Mouse (Mus musculus): Measurements from ENCODE around the gene Pus10.
A peak's percentile ranks its signal among the peaks of the same experiment; 100 is the strongest.

Gene Pus10

GRCm38 (mm10) chr11:23695847-23696246, 30.4 kb downstream of the Pus10 start:
- no peak for DNase-seq (ENCODE audit: low spot score in 2 of 2)

GRCm38 (mm10) chr11:23698526-23698925, 33.1 kb downstream of the Pus10 start:
- no peak for DNase-seq (ENCODE audit: low spot score in 2 of 2)

- DNase-seq (ENCODE audit: low spot score in 2 of 2) = no peak
Measured at GRCm38 (mm10) chr11:23699414-23700095, 34.1 kb downstream of the Pus10 start.

DNA sequence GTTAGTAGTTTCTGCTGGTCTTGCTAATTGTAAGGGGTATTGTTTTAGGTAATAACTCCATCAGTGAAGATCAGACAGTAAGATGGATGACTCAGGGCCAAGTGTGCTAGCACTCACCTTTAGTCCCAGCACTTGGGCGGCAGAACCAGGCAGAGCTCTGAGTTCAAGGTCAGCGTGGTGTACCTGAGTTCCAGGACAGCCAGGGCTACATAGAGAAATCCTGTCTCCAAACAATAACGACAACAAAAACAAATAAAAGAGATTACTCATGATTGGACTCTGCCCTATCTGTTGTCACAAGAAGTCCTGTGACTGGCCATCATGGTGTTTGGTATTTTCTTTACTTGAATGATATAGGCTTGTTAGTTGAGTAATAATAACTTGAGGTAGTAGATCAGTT, 36.4 kb downstream of the Pus10 start:
- DNase-seq (ENCODE audit: low spot score in 2 of 2) = no peak

GRCm38 (mm10) chr11:23704604-23705294, 39.3 kb downstream of the Pus10 start:
- no peak for DNase-seq (ENCODE audit: low spot score in 2 of 2)

DNA sequence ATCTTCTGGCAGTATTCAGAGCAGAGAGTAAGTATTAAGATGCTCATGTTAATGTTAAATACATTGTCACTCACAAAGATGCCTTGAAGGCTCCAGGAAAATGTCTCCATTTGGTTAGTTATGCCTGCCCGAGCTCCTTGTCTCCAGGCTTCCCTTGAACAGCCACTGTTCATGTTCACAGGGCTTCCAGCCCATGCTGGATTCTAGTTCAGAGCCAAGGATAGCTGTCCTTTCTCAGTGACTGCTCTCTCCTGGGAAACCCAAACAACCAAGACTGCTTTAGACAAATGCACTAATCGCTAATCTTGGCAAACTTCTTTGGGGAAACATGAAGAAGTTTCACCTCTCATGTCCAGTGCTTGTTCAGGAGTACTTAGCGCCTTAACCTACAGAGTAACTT, 46.8 kb downstream of the Pus10 start:
- no peak for DNase-seq (ENCODE audit: low spot score in 2 of 2)

GRCm38 (mm10) chr11:23718856-23719255, 53.4 kb downstream of the Pus10 start:
- no peak for DNase-seq (ENCODE audit: low spot score in 2 of 2)

- no peak for DNase-seq (ENCODE audit: low spot score in 2 of 2)
Measured at GRCm38 (mm10) chr11:23719825-23720224, 54.4 kb downstream of the Pus10 start.

DNA sequence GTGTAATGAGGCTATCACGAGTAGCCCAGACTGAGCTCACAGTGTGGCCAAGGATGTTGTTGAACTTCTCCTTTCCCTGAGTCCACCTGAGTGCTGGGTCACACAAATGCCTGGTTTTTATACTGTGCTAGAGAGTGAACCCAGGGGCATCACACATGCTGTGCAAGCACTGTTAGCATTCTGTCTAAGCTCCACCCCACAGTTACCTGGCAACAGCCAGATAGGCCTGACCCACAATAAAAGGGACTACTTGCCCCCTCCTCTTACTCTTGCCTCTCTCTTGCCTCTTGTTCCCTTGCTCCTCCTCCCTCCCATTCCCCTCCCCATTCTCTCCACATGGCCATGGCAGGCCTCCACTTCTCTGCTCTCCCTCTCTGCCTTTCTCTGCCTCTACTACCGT, 56.9 kb downstream of the Pus10 start:
- no peak for DNase-seq (ENCODE audit: low spot score in 2 of 2)

DNA sequence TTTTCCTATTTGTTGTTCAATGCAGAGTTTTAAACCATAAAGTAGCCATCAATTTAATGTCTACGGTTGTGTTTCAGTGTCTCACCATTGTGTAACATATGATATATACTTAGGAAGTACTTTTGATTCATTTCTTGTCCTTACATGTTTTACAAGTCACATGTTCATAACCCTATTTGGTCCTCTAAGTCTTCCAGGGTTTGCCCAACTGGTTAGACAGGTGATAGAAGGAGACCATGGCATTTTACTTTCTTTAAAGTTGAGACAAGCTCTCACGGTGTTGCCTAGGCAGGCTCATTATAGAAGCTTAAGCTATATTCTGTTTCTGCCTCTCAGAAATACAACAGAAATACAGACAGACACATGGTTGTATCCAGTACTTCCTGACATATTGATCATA, 60.4 kb downstream of the Pus10 start:
- no peak for DNase-seq (ENCODE audit: low spot score in 2 of 2)

- no peak for DNase-seq (ENCODE audit: low spot score in 2 of 2)
Measured at GRCm38 (mm10) chr11:23726441-23726840, 61.0 kb downstream of the Pus10 start.

DNA sequence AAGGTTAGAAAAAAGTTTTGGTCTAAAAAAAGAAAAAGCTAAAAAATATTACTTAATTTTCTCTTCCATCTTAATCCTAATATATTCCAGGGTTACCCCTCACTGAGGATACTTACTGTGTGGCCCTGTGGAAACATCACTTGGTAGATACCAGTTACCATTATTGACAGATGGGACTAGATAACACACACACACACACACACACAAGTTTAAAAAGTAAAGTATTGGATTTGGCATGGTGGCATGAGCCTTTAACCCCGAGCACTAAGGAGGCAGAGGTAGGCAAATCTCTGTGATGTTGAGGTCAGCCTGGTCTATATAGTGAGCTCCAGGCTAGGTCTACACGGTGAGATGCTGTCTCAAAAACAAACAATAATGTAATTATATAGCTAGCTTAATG, 62.7 kb downstream of the Pus10 start:
- no peak for DNase-seq (ENCODE audit: low spot score in 2 of 2)

DNA sequence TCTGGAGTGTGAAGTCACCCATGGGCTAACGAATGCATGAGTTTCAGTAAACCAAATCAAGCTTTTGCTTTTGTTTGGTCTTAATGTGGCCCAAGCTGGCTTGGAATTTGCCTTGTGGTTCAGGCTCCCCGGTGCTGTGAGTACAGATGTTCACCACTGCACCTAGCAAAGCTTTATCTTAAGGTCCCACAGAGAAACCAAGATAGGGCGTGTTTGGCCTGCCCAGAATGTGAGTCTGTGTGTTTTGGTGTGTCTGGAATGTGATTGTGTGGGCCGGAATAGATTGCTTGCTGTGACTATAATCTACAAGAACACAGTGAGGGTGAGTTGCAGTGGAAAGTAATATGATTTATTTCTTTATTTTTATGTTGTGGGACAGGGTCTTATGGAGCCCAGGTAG, 64.6 kb downstream of the Pus10 start:
- no peak for DNase-seq (ENCODE audit: low spot score in 2 of 2)

GRCm38 (mm10) chr11:23732840-23733239, 67.4 kb downstream of the Pus10 start:
- no peak for DNase-seq (ENCODE audit: low spot score in 2 of 2)

DNA sequence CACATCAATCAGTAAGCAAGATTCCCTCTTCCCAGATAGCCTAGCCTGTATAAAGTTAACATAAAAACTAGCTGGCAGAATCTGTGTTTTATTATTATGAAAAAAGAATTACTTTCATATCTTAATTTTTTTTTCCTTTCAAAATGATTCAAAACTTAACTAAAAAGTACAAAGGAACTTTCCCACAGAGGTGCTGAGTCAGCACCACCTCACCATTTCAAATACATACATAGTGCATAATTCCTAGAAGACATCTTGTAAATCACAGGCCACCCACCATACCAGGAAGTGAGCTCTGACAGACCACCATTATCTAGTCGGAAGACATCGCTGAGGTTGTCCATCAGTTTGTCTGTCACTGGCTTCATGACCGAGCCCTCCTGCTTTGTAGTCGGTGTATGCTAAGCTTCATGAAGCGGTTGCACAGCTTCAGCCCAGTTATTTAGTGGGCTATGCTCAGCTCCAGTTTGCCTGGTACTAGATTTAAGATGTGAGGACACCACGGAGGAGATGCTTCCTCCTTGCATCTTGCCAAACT, 69.3 kb downstream of the Pus10 start:
- no peak for DNase-seq (ENCODE audit: low spot score in 2 of 2)

DNA sequence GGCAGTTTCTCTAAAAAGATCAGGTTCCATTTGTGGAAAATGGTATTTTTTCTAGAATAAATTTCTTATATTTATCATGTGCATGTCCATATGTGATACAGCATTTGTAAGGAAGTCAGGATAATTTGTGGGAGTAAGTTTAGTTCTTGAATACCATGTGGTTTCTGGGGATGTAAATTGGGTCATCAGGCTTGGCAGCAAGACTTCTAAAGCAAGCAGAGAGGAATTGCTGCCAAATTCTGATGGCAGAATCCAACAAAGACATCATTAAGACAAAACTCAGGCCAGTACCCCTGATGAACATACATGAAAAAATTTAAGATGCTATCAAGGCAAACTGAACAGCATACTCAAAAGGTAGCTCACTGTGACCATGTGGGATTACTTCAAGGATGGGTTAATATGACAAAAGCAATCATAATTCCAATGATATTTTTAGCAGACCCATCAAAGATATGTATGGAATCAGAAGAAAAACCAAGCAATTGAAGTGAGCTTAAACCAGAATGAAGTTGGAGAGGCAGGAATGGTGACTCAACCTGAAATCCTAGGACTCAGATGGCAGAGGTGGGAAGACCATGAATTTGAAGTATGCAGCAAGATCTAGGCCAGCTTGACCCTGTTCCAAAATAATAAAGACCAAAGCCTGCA, 70.5 kb downstream of the Pus10 start:
- peak in 1 of 2 experiments; percentile 9 for DNase-seq (ENCODE audit: low spot score in 2 of 2)

- DNase-seq (ENCODE audit: low spot score in 2 of 2) = no peak
Measured at GRCm38 (mm10) chr11:23740895-23741294, 75.4 kb downstream of the Pus10 start.

DNA sequence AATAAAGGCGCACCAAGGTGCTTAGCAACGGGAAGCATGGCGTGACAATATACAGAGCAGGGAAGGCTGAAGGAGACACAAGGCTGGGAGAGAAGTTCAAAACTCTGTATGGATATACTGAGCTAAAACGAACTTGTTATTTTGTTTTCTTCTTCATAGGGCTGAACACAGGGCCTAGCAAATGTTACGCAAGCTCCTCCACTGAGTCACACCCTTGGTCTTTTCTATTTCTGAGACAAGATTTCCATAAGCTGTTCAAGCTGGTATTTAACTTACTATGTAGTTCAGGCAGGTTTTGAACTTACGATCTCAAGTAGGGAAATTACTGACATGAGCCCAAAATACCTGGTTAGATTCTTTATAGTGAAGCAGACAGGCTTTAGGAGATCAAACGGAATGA, 75.9 kb downstream of the Pus10 start:
- no peak for DNase-seq (ENCODE audit: low spot score in 2 of 2)

DNA sequence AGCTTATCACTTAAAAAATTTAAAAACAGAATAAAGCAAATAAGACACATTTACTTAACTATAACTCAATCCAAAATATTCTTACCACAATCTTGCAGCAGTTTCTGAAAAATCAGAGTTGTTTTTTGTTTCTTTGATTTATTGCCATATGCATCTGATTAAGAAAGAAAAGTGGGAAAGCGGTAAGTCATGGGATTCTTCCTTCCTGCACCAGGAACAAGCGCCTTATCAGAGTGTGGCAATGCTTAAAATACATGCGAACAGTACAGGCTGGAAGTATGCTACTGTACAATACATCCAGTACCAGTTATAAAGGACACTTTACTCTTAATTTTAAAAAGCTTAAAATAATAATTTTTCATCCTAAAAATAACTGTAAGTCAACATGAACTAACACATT, 78.9 kb downstream of the Pus10 start:
- no peak for DNase-seq (ENCODE audit: low spot score in 2 of 2)

DNA sequence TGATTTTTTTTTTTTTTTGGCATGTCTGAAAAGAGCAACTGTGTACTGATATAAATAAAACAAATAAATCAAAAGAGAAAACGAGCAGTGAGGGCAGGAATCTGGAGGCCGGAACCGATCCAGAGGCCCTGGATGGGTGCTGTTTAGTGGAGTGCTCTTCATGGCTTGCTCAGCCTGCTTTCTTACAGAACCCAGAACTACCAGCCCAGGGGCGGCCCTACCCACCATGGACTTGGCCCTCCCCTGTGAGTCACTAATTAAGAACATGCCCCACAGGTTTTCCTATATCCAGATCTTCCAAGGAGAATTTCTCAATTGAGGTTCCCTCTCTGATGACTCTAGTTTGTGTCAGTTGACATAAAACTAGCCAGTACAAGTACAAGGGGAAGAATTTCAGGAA, 80.6 kb downstream of the Pus10 start:
- no peak for DNase-seq (ENCODE audit: low spot score in 2 of 2)

DNA sequence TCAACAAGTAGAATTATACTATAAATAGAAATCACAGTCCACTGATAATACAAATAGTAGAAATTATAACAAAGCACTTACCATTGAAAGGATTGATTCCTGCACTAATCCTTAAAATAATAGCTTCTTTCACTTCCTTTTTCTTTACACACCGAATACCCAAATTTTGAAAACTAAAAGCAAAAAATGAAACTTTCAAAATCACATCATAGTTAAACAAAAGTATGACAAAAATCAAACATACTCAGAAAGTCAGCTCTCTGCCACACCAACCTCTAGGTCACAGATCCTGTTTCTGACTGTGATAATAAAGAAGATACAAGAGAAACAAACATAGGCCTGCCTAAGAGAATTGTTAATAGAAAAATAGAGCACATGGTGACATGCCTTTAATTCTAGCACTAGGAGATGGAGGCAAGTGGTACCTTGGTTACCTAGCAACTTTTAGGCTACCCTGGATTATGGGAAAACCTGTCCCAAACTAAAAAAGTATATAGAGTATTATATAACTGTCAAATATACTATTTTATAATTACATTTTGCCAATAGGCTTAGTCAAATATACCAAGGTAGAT, 87.7 kb downstream of the Pus10 start:
- no peak for DNase-seq (ENCODE audit: low spot score in 2 of 2)

GRCm38 (mm10) chr11:23754329-23754728, 88.9 kb downstream of the Pus10 start:
- DNase-seq (ENCODE audit: low spot score in 2 of 2) = no peak

DNA sequence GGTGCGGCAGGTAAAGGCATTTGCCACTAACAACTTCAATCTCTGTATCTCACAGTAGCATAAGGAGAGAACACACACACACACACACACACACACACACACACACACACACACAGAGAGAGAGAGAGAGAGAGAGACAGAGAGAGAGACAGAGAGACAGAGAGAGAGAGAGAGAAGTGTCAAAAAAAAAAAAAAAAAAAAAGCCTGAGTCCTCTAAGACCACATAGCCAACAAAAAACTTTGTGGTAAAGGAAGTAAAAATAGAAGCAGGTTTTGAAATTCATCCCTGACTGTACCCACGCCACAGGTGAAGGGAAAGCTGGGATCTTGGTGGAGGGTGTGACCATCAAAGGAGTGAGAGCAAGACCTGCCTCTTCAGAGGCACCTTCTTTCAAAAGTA, 92.7 kb downstream of the Pus10 start:
- no peak for DNase-seq (ENCODE audit: low spot score in 2 of 2)
